Mouse (Mus musculus): ENCODE data around the gene Gm21983.

GRCm38 (mm10) chr7:27174896-27175295, 6.0 kb downstream of the Gm21983 start:
- TF ChIP-seq POLR2A (IDR thresholded peaks at IDR 0.05; ENCODE audit: extremely low read depth, insufficient read depth, low read length): no peak
- TF ChIP-seq CTCF (IDR thresholded peaks at IDR 0.05; ENCODE audit: extremely low read depth, insufficient read depth, low read length): no peak
